Mouse (Mus musculus) adrenal gland, postnatal 36 days (tissue): Measurements from ENCODE around the gene Serpine1. TPM values are rescaled to one million over a fixed set of nuclear protein-coding genes. Genes with fewer than 3 reads are reported as not detected.
A peak's percentile ranks its signal among the peaks of the same experiment; 100 is the strongest.

Source experiments
- DNase-seq, 2 experiments: peaks; one replicate each; pipeline ENCODE4 v3.0.0; 2021; ENCODE audit warnings: mixed read lengths in 1 of 2
- total RNA-seq, 2 experiments: library from RNA; stranded (reverse); gene quantifications; 2 replicates each; pipeline ENCODE4 v1.2.3; 2021

Serpine1 gene
- total RNA-seq, 2 experiments from 2014 or later: 3.5 to 11.2 TPM

DNA sequence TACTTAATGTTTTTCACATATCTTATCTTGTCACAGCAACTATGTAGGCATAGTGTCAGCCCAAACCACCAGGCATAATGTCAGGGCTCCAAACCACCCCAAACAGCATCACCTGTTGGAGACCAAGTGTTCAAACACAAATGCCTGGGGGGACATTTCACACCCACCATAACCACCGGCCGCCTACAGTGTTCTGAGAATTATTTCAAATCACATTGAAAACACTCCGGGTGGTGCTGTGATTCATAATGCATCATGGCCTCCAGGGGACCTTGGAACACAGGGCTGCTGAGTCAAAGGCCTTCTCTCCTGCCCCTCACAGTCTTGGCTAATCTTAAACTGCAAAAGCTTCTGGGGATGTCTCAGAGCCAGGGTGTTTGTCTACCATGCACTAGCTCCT is 56.2 kb downstream of the Serpine1 start:
- DNase-seq: peak; percentile 66 to 68

GRCm38 (mm10) chr5:137012401-137012950 is 59.6 kb downstream of the Serpine1 start:
- peak; percentile 58 to 61 for DNase-seq

Other genes starting within 250 kb of the Serpine1 start
- under 1 TPM; 0.26 to 0.43 TPM for gene Col26a1, start 189.1 kb downstream of the Serpine1 start, total RNA-seq
- 10 to 100 TPM; 31.9 to 39.4 TPM for gene Ift22, start 164.1 kb downstream of the Serpine1 start, total RNA-seq
- gene Fis1, start 119.0 kb downstream of the Serpine1 start, total RNA-seq: 100 to 1,000 TPM; 200 to 208 TPM
- 10 to 100 TPM; 11.3 to 15.9 TPM for gene Cldn15, start 105.7 kb downstream of the Serpine1 start, total RNA-seq
- gene Plod3, start 85.2 kb downstream of the Serpine1 start, total RNA-seq: 10 to 100 TPM; 67.5 to 78.8 TPM
- gene Znhit1, start 84.2 kb downstream of the Serpine1 start, total RNA-seq: 10 to 100 TPM; 84.0 to 97.9 TPM
- gene Vgf, start 45.9 kb downstream of the Serpine1 start, total RNA-seq: 10 to 100 TPM in 1 of 2 experiments, 1 to 10 TPM in 1; 8.8 to 71.5 TPM
- 10 to 100 TPM; 91.3 to 93.7 TPM for gene Ap1s1, start 26.1 kb downstream of the Serpine1 start, total RNA-seq
- 10 to 100 TPM; 40.9 to 44.8 TPM for gene Trim56, start 43.9 kb upstream of the Serpine1 start, total RNA-seq
- gene Muc3, start 77.1 kb upstream of the Serpine1 start, total RNA-seq: not detected
- under 1 TPM in 1 of 2 experiments, not detected in 1; 0.17 TPM for gene Muc3a, start 140.1 kb upstream of the Serpine1 start, total RNA-seq
- gene Ache, start 215.3 kb upstream of the Serpine1 start, total RNA-seq: 1 to 10 TPM; 7.0 TPM
- 10 to 100 TPM; 10.2 to 12.7 TPM for gene Ufsp1, start 222.4 kb upstream of the Serpine1 start, total RNA-seq
- 100 to 1,000 TPM; 103 to 167 TPM for gene Srrt, start 235.4 kb upstream of the Serpine1 start, total RNA-seq
- 10 to 100 TPM; 36.7 to 38.2 TPM for gene Trip6, start 242.1 kb upstream of the Serpine1 start, total RNA-seq